Mouse (Mus musculus) olfactory bulb, adult 2 months (tissue): ENCODE measurements around the gene Btbd3.

ENCODE experiments used
- CTCF ChIP-seq: fragments of 200-500 bp; IDR thresholded peaks from 2 replicates; pipeline ENCODE4 v1.5.1; 2012; ENCODE audit warnings: low read depth, mild to moderate bottlenecking, low read length, moderate library complexity; ENCODE audit not compliant: insufficient read depth
- POLR2A ChIP-seq: fragments of 200-500 bp; IDR thresholded peaks from 2 replicates; pipeline ENCODE4 v1.6.1; 2012; ENCODE audit warnings: mild to moderate bottlenecking, low read depth, low read length, moderate library complexity; ENCODE audit not compliant: insufficient read depth

DNA sequence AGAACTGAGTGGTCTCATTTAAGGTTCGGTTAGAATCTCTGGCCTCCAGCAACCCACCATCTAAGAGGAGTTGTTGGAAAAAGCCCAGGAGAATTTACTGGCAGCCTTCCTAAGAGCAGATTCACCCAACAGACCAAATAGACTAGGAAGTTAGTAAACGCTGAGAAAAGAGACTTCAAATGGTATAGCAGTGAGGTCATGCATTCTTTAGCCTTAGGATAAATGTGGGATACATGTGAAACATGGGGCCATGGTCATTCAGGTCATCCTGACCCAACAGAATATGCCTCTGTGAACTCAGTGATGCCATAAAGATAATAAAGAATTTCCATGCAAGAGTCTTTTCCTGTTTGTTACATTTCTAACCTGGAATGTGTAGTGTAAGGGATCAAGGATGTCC is 8.4 kb upstream of the Btbd3 start:
- no peak for TF ChIP-seq POLR2A
- TF ChIP-seq CTCF: no peak
